Mouse (Mus musculus): Measurements from ENCODE around the gene Gm4952.
"Not testable (repeated sequence)": the region's sequence is repeated elsewhere in the genome, so short reads cannot be mapped to it uniquely, and the experiment has no call there.

Gene Gm4952

GRCm38 (mm10) chr19:12600684-12601480 lies 1.1 kb downstream of the Gm4952 start:
- DNase-seq (ENCODE audit: low read depth, low spot score): no peak

GRCm38 (mm10) chr19:12608336-12608735 lies 8.6 kb downstream of the Gm4952 start:
- DNase-seq (ENCODE audit: low read depth, low spot score): no peak

- DNase-seq (ENCODE audit: low read depth, low spot score): no peak
Observed at GRCm38 (mm10) chr19:12613646-12614045, 13.9 kb downstream of the Gm4952 start.

GRCm38 (mm10) chr19:12633176-12633575 lies 33.4 kb downstream of the Gm4952 start, which contains the start of gene Glyat:
Gene Glyat (plus strand): TSS chr19:12633308.
- no peak for DNase-seq (ENCODE audit: low read depth, low spot score)

- no peak for DNase-seq (ENCODE audit: low read depth, low spot score)
Observed at GRCm38 (mm10) chr19:12634259-12634658, 34.5 kb downstream of the Gm4952 start.

GRCm38 (mm10) chr19:12634963-12635362 lies 35.2 kb downstream of the Gm4952 start:
- no peak for DNase-seq (ENCODE audit: low read depth, low spot score)

GRCm38 (mm10) chr19:12636863-12637262 lies 37.1 kb downstream of the Gm4952 start:
- DNase-seq (ENCODE audit: low read depth, low spot score): no peak

GRCm38 (mm10) chr19:12638049-12638448 lies 38.3 kb downstream of the Gm4952 start:
- no peak for DNase-seq (ENCODE audit: low read depth, low spot score)

GRCm38 (mm10) chr19:12649511-12649910 lies 49.7 kb downstream of the Gm4952 start:
- DNase-seq (ENCODE audit: low read depth, low spot score): no peak

GRCm38 (mm10) chr19:12666156-12666555 lies 66.4 kb downstream of the Gm4952 start:
- DNase-seq (ENCODE audit: low read depth, low spot score): no peak

GRCm38 (mm10) chr19:12668601-12669000 lies 68.8 kb downstream of the Gm4952 start:
- not testable (repeated sequence) for DNase-seq (ENCODE audit: low read depth, low spot score)

- no peak for DNase-seq (ENCODE audit: low read depth, low spot score)
Observed at GRCm38 (mm10) chr19:12670139-12670538, 70.4 kb downstream of the Gm4952 start, which contains the start of gene Olfr1442. Gene Olfr1442 (plus strand): TSS chr19:12670439.

- DNase-seq (ENCODE audit: low read depth, low spot score): no peak
Observed at GRCm38 (mm10) chr19:12671051-12671450, 71.3 kb downstream of the Gm4952 start.

- no peak for DNase-seq (ENCODE audit: low read depth, low spot score)
Observed at GRCm38 (mm10) chr19:12677812-12678211, 78.0 kb downstream of the Gm4952 start, which contains the start of gene Olfr1443. Gene Olfr1443 (plus strand): TSS chr19:12678112.
